Mouse (Mus musculus) granulocyte monocyte progenitor cell, adult 5-6 weeks (primary cell): Measurements from ENCODE around the gene Btbd1. TPM values are rescaled to one million over a fixed set of nuclear protein-coding genes. Genes with fewer than 3 reads are reported as not detected.
A peak's percentile ranks its signal among the peaks of the same experiment; 100 is the strongest.

Source experiments
- ATAC-seq: replicated peaks from 2 replicates; pipeline ENCODE4 v1.8.0; 2016; ENCODE audit warnings: mild to moderate bottlenecking, moderate TSS enrichment, inconsistent platforms; ENCODE audit not compliant: poor library complexity, severe bottlenecking
- total RNA-seq, 2 experiments: library from RNA; stranded (forward) in 1 of 2; stranded (reverse) in 1 of 2; fragments of 200-712, 200-1000 nt in 1 of 2; fragments of >200 nt in 1 of 2; fragmentation: Nextera tagmentation in 1 of 2; gene quantifications; 2 replicates each; pipeline ENCODE4 v1.2.3; 2014 to 2017

Gene Btbd1
- 37.4 and 79.2 TPM in 2 replicates for total RNA-seq (2014; fragmentation: Nextera tagmentation)
- total RNA-seq (2017), result 87.9 and 103 TPM in 2 replicates

DNA sequence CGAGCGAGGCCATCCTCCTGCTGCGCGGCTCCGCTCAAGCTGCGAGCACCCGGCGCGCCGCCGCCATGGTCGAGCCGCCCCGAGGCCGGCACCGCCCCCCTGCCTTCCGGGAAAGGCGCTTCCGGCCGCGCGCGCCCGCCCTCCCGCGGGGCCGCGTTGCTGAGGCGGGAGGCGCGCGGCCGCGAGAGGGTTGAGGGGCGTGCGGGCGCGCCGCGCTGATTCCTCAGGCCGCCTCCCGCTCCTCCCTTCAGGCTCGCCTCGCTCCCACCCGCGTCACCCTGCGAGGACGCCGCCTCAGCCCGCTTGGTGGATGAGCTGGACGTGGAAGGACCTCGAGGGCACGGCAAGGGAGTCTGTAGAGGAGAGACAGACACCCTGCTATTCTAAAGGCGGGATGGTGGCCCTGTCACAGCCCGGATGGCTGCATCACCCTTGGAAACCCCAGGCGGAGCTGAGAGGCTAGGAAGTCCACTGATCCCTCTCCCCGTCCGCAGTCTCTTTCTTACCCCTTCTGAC, at the start of gene Btbd1:
Gene Btbd1 (minus strand): TSS at position 53 of the 516 bp plus-strand sequence.
- peak; percentile 83 for ATAC-seq

DNA sequence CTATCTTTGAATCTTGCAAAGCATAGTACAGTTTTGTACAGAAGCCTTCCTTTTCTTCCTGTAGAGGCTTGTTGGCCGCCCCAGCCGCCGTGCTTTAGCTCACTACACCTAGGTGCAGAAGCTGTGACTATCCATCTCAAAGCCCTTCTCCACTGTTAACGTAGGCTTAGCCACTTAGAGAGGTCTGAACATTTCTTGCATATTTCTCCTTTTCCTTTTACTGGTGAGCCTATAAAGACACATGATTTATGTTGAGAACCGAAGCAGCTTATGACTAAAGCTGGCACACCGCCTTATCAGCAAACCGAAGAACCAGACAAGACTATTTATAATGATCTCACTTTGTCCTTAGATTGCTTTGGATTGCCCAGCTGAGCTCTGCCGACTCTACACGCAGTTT, 46.1 kb upstream of the Btbd1 start:
- ATAC-seq, result no peak

DNA sequence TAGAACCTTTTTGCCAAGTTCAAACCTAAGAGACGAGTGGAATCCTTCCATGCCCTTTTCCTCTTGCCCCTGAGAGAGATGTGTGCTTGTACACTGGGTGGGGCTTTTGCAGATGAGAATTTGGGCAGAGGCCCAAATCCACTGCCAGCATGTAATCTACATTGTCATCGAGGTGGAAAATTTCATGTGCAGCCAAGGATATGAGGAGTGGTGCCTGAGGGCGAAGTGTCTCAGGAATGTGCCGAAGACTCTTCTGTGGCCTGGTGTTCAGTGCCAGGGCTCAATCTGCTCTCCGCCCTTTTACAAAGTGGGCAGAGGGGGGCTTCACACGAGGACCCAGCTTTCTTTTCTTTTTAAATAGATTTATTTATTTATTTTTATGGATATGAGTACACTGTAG, 45.4 kb upstream of the Btbd1 start:
- ATAC-seq, result no peak

DNA sequence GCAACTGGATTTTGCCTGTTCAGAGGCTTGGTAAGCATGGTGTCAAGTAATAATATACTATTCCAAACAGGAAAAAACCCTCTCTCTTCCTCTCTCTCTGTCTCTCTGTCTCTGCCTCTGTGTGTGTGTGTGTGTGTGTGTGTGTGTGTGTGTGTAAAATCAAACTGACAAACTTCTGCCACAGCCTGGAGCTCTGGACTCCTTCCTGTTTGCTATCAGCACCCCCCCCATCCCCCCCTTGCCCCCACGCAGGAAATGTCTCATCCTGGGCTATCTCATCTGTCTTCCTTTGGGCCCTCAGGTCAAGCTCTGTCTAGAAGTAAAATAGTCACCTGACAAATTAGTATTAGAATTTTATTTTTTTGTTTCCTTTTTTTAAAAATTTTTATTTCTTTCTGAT, 44.6 kb upstream of the Btbd1 start:
- no peak for ATAC-seq

DNA sequence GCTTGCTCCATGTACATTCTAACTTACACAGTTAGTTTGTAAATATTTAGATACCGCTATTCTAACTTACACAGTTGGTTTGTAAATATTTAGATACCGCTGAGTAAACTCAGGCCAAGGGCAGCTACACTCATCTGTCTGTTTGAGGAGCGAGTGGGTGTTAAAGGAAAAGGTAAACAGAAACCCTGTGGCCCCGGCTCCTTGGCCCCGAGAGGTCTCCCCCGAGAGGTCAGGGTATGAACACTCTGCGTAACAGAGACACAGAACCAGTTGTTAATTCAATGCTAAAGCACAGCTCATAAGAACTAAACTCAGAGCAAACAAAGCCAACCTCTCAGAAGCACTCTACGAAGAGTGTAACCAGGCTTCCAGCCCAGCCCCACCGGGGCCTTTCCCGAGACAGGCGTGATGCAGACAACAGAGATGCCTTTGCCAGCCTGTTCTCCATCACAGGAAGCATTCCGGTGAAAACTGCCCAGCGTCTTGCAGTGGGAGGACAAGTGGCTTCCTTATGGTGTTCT, 43.3 kb upstream of the Btbd1 start:
- no peak for ATAC-seq

DNA sequence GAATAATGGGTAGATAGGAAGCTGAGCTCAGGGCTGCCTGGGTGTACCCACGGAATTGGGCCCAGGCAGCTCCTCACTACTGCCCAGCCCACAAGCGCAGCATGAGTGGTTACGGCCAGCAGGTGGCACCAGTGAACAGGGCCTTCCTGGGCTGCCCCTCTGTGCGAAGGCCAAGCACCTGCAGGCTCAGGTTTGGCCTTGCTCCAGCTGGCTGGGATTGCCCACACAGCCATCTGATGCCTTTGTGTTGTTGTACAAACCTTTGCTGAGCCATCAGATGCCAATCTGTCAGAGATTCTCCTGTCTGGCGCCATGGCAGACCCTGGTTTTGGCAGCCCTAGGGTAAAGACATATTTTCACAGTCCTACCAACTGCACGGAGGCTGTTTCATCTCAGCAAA, 38.9 kb upstream of the Btbd1 start:
- ATAC-seq, result peak; percentile 79

DNA sequence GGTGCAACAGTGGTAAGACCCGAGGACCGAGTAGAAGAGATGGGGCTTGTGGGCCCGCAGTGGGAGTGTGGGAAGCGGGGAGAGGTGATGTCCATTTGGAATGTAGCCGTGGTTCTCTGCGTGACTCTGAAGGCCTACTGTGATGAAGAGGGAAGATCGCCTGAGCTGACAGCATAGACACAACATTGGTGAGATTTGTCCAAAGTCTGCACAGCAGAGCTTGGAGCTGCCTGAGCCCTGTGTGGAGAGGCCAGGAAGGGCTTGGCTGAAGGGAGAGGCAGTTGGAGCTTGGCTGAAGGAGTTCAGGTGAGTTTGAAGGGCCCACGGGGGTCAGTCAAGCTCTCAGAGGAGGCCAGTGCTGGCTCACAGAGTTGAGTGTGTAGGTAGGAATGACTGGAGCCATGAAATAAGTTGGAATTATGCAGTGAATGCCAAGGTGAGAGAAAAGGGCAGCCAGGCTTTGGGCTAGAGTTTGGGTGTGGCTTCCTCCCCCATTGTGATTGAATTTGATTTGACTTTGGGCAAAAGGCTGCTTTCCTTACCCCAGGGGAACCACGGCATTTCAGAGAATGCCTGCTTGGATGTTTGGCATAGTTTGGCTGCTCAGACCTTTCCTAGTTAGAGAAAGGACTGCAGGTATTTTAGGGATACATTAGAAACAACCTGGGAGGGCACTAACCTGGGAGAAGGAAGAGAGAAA, 38.1 kb upstream of the Btbd1 start:
- ATAC-seq, result no peak

DNA sequence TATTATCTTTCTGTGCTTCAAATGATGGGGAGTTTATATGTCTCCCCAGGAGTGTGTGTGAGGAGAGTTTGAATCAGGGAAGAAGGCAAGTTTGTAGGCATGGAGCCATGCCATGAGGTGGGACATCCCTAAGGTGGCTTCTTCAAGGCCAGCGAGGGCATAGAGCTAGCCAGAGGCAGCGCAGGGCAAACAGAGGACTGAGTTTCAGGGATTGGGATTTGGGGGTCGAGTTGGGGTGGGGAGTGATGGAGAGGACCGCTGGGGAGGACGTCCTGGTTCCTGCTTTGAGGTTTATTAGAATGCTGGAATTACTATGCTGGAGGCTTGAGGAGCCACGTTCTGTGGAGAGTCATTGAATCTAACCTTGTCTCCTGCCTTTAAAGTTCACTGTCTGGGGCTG, 36.7 kb upstream of the Btbd1 start:
- no peak for ATAC-seq

DNA sequence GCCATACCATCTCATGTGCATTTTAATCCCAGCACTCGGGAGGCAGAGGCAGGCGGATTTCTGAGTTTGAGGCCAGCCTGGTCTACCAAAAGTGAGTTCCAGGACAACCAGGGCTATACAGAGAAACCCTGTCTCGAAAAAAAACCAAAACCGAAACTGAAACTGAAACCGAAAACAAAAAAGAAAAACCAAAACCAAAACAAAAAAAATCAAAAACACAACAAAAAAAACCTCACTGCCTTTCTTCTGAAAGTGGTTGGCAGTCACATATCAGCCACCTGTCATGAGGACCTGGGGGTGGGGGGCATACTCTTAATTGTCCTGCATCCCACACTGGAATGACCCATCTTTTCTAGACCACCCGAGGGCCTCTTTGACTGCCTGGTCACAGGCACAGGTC, 35.3 kb upstream of the Btbd1 start:
- ATAC-seq, result no peak

DNA sequence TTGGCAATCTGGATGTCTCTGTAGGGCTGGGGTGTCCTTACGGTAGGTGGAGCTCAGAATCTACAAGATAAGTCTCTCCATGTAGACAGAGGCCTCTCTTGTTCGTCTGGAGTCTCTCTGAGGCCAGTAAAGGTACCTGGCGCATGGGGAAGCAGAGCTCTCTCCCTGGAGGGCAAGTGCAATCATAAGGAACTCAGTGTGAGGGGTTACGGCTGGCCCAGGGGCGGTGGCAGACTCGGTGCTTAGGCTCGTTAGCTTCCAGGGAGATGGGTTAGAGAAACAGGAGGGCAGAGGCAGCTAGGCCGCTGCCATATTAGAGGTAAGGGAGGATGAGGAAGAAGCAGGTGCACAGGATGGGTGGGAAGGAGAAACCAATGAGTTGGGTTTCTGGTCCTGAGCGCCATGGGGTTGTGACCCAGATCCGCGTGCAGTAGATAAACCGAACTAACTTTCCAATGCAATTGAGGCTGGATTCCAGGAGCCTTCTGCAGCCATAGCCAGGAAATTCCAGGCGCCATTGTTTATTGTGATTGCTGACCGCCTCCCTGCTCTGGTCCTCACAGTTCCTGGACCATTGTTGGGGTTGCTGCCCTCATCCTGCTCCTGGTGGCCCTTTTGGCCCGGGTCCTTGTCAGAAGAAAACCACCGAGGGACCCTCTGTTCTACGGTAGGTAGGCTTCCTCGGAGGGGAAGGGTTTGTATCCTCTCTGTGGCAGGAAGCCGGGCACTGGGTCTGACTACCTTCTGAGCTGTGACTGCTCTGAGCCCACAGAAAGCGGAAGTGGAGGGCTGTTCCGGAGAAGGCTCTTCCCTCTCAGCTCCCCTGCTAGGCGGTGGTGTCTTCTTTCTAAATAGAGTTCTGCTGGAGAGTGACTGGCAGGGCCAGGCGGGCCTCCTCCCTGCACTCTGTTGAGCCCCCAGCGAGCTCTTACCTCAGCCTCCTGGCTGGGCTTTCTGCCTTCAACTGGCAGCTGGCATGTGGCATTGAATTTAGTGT, 33.7 kb upstream of the Btbd1 start:
- ATAC-seq, result peak; percentile 34

DNA sequence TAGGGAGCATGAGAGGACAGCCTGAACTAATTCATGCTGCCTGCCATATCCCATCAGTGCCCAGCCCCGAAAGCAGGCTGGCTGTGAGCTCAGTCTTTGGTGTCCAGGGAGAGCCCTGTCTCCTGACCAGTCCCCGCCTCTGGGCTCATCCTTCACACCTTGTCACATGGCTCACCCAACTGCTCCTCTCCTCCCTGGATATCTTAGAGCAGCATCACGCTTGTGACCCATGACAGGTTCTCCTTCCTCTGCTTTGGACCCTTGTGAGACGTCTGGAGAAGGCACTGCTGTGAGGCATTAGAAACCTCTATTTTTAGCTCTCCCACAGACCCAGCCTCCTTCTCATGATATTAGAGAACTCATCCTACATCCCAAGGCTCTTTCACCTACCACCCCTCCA, 32.7 kb upstream of the Btbd1 start:
- ATAC-seq, result no peak

DNA sequence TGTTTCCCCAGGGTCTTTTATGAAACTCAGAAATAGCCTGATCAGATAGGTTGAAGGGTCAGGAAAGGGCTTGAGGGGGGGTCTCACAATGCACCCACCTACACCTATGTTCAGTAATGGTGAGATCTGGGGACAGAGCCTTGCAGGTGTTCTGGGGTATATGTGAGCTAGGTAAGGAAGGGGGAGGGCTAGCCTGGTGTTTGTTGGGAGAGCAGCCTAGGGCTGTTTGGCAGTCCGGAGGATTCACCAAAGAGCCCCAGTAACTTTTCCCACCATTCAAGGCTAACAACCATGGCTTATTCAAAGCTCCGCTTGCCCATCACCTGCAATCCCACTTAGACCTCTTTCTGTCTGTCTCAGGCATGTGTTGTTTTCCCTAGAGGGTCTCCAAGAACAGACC, 32.2 kb upstream of the Btbd1 start:
- no peak for ATAC-seq

DNA sequence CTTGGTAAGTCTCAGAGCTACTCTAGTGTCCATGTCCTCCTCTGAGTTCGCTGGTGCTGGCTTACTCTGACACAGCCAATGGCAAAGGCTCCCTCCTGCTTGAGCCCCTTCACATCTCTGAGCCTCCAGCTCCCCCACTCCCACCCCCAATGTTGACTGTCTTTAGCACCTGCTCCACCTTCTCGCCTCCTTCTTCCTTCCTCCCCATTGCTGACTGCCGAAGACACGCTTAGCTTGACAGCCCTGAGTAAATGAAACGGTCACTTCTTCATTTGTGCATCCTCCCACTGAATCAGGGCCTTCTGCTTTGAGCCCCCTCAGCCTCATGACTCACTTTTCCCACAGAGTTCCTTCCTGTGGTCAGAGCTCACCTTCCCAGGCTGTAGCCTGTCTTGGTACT, 31.8 kb upstream of the Btbd1 start:
- peak; percentile 8 for ATAC-seq

DNA sequence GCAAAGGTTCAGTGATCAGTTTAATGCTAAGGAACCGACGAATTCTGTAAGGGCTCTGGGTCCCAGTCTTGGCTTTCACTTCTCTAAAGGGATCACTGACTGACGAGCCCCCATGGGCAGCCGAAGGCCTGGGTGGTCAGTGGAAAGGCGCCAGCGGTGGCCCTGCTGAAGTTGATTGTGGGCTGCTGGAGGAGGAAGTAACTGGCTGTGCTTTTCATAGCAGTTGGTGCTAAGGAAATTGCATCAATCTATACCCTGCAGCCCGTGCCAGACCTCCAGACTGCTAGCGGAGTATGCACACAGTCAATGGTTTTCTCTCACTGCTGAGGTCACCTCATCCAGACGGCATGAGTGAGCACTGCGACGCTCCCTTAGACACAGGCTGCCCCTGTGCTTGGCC, 30.8 kb upstream of the Btbd1 start:
- peak; percentile 49 for ATAC-seq

DNA sequence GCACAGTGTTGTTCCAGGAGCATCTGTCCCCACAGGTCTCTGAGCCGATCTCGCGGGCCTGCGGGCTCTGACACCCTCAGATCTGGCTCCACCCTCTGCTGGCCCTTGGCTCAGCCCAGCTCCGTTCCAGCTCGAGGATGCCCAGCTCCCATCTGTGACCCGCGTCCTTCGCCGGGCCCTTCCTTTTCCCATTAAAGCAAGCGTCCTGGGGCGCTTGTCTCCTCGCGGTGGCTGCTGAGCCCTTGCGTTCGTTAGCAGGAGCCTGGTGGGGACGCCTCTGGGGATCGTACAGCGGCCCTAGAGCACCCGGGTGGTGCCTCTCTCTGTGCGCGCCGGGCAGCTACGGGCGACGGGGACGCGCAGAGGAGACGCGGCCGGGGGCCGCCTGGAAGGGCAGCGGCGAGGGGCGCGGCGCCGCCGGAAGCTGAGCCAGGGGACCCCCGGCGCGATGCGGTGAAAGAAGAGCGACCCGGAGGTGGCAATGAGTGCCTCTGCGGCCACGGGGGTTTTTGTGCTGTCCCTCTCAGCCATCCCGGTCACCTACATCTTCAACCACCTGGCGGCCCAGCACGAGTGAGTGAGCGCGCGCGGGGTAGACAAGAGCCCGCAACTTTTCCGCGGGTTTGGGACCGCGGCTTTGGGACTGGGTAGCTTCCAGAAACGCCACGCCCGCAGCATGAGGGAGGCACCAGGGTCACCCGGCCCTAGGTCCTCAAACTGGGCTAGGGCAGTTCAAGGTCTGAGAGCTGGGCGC, 29.9 kb upstream of the Btbd1 start, which contains the start of gene Tm6sf1:
Gene Tm6sf1 (plus strand): TSS at position 34 of the 754 bp plus-strand sequence.
- ATAC-seq, result peak; percentile 14

DNA sequence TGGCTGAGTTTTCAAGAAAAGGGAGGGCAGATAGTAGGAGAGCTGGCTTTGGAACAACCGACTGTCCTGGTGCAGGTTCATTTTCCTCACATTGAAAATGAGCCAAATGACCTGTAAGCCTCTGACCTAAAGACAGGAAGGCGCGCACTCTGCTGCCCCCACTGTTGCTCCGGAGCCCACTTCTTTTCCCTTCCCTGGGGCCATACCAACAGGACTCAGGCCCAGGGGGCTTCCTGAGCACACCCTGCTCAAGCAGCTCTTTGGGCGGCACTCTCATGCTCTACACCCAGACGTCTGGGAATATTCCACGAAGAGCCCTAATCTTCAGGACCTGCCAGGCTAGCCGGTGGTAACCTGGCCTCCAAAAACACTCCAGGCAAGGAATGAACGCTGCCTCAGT, 29.0 kb upstream of the Btbd1 start:
- ATAC-seq, result no peak

DNA sequence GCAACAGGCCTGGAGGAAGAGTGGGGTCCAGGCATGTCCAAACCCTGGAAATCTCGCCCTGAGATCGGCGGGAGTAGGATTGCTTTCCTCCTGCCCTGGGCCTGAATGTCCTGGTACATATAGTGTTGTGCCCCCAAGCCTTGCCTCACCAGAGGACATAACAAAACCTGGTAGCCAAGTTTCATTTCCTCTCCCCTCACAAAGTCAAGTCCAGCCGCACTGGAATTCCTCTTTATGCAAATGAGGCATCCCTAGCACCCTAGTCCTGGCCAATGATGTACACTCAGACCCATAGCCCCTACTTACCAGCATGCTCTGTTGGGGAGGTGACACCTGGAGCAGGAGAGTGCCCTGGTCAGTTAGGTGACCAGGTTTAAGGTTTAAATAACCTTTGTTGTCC, 27.0 kb upstream of the Btbd1 start:
- ATAC-seq, result peak; percentile 15

DNA sequence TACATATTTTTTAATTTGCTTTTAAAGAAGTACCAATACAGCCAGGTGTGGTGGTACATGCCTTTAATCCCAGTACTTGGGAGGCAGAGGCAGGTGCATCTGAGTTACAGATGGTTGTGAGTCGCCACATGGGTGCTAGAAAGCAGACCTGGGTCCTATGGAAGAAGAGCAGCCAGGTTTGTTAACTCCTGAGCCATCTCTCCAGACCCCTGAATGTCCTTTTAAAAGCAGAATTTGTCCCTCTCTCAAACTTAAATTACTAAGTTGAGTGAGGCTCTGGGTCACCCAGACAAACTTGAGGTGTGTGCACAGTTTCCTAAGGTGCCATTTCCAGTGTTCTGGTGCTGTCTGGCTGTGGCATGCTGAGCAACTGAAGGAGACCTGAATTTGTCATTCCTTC, 26.5 kb upstream of the Btbd1 start, which contains the start of gene Gm10160:
Gene Gm10160 (minus strand): TSS at position 101 of the 400 bp plus-strand sequence.
- no peak for ATAC-seq

DNA sequence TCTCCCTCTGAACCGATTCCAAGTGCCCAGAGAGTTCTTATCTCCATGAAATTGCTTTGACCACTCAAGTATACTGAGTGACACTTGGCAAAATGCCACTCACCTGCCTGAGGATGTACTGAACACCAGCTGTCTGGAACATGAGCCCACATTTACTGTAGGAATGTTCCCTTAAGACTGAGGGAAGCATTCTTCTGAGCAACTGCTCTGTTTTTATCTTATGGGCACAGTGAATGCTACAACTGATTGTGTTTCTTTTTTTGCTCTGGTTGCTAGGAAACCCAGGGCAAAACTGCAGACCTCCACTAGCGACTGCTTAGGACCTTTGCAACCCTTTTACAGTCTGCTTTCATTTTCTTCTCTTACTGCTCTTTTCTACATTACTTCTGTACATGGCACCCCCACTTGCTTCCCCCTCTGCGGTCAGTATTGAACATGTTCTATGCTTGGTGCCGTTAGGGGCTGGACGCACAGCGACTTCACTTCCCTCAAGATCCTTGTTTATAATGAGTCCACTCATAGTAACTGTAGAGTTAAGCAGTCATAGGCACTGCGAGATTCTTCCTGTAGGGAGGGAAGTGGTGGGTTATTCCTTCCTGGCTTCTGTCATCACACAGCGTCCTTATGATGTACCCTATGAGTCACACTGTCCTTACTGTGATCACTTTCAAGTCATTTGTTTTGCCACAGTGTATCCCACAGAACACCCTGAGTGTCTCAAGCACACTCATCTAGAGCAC, 25.5 kb upstream of the Btbd1 start:
- ATAC-seq, result peak; percentile 74
